Mouse (Mus musculus) limb, embryonic 11.5 days (tissue): Measurements from ENCODE around the gene Selp. TPM values are rescaled to one million over a fixed set of nuclear protein-coding genes. Genes with fewer than 3 reads are reported as not detected.

Experiments used
- polyA plus RNA-seq: library from polyadenylated mRNA; unstranded; fragments of >200 nt; fragmentation: Nextera tagmentation; extraction: Ambion mirVana; gene quantifications from 2 replicates; pipeline ENCODE4 v1.2.1, GENCODE M21; 2014

The Selp gene
- polyA plus RNA-seq, 1 experiment from 2014 or later = 0.07 TPM

Other genes with a start within 250 kb of the Selp start
- 19.9 and 24.2 TPM in 2 replicates for gene Scyl3, start 186.2 kb upstream of the Selp start, polyA plus RNA-seq
- gene BC055324, start 120.5 kb upstream of the Selp start, polyA plus RNA-seq = 45.2 and 47.9 TPM in 2 replicates
- gene Mettl18, start 120.4 kb upstream of the Selp start, polyA plus RNA-seq = 11.9 and 13.2 TPM in 2 replicates
- gene Sele, start 67.0 kb upstream of the Selp start, polyA plus RNA-seq = 0.06 TPM in 1 of 2 replicates, not detected in the other
- not detected in 2 replicates for gene Sell, start 53.3 kb upstream of the Selp start, polyA plus RNA-seq
- gene F5, start 36.6 kb downstream of the Selp start, polyA plus RNA-seq = 0.16 and 0.35 TPM in 2 replicates
- 8.5 and 10.2 TPM in 2 replicates for gene Slc19a2, start 133.8 kb downstream of the Selp start, polyA plus RNA-seq
- gene Ccdc181, start 160.3 kb downstream of the Selp start, polyA plus RNA-seq = 8.7 and 10.2 TPM in 2 replicates
- gene Nme7, start 188.9 kb downstream of the Selp start, polyA plus RNA-seq = 44.5 and 46.8 TPM in 2 replicates
- 24.0 and 25.1 TPM in 2 replicates for gene Blzf1, start 192.2 kb downstream of the Selp start, polyA plus RNA-seq